Mouse (Mus musculus) megakaryocyte, embryonic 14.5 days (primary cell): ENCODE data around the gene Tll2.

Experiments used
- FLI1 ChIP-seq: IDR thresholded peaks from 2 replicates; pipeline ENCODE4 v1.6.1; 2012; ENCODE audit warnings: low read length, inconsistent platforms, mixed read lengths
- GATA1 ChIP-seq: IDR thresholded peaks from 3 replicates; pipeline ENCODE4 v1.6.1; 2012; ENCODE audit warnings: mixed read lengths, low read length, inconsistent platforms, borderline replicate concordance

GRCm38 (mm10) chr19:41081589-41081988, 125.0 kb downstream of the Tll2 start:
- TF ChIP-seq GATA1 (no peak), FLI1 (no peak)
